Mouse (Mus musculus) left cerebral cortex, adult 8-10 months (tissue): ENCODE measurements around the gene Tcn2. TPM values are rescaled to one million over a fixed set of nuclear protein-coding genes. Genes with fewer than 3 reads are reported as not detected.
"Not testable (repeated sequence)": the region's sequence is repeated elsewhere in the genome, so short reads cannot be mapped to it uniquely, and the experiment has no call there.

Experiments
- DNase-seq, 2 experiments: peaks; one replicate each; pipeline ENCODE4 v3.0.0; 2022; ENCODE audit warnings: low spot score in 2 of 2
- total RNA-seq, 4 experiments: library from RNA; stranded (reverse); gene quantifications; 2 replicates each; pipeline ENCODE4 v1.2.4; 2022

Tcn2 gene
- total RNA-seq, 4 experiments from 2014 or later: 17.0 to 37.4 (median 23.1) TPM

DNA sequence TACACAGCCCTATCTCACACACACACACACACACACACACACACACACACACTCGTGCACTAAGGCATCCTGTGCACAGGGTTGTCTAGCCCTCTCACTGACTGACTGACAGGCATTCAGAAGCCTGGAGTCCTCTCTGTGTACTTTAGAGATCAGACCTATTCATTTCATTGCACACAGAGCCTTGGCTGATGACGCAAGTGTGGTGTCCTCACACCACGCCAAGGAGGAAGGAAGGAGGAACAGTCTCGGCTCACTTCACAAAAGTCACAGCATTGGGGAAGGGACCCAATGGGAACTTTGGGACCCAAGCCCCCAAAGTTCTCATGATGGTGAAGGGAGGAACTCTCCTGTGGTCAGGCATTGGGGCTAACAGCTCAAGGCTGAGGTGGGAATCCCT is 1.9 kb downstream of the Tcn2 start:
- DNase-seq: no peak

DNA sequence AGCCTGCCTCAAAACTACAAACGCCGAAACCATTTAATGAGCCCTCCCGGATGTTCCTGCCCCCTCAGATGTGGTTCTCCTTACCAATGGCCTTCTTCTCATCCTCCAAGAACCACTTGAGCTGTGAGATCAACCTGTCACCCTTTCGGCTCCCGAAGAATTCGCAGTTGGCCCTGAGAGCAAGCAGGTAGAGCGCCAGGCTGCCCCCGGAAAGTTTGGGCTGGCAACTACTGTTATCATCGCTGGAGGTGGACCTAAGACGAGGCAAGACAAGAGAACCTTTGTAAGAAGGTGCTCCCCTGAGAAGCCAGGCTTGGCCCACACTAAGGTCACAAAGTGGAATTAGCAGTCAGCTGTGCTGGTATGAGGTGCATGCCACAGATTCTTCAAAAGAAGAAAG is 6.0 kb downstream of the Tcn2 start:
- DNase-seq: peak in 1 of 2 experiments; percentile 3

GRCm38 (mm10) chr11:3922731-3923130 is 9.2 kb downstream of the Tcn2 start:
- no peak for DNase-seq

GRCm38 (mm10) chr11:3922115-3922514 is 9.8 kb downstream of the Tcn2 start:
- no peak for DNase-seq

- DNase-seq: no peak
Observed at GRCm38 (mm10) chr11:3921281-3921850, 10.6 kb downstream of the Tcn2 start.

DNA sequence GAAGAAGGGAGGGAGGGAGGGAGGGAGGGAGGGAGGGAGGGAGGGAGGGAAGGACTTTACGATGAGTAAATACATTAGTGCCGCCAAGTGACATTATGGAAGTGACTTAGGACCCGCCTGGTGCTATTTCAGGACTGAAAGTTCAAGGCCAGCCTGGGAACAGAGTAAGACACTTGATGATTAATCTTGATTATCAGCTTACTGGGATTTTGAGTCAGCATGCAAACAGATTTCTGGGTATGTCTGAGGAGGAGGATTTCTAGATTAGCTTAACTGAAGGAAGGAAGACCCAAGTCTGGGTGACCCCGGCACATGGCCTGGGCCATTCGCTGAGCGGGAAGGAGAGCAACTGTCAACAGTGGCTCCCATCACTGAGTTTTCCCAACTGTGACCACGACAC is 11.5 kb downstream of the Tcn2 start:
- DNase-seq: no peak

- no peak for DNase-seq
Observed at GRCm38 (mm10) chr11:3918738-3919137, 13.2 kb downstream of the Tcn2 start.

DNA sequence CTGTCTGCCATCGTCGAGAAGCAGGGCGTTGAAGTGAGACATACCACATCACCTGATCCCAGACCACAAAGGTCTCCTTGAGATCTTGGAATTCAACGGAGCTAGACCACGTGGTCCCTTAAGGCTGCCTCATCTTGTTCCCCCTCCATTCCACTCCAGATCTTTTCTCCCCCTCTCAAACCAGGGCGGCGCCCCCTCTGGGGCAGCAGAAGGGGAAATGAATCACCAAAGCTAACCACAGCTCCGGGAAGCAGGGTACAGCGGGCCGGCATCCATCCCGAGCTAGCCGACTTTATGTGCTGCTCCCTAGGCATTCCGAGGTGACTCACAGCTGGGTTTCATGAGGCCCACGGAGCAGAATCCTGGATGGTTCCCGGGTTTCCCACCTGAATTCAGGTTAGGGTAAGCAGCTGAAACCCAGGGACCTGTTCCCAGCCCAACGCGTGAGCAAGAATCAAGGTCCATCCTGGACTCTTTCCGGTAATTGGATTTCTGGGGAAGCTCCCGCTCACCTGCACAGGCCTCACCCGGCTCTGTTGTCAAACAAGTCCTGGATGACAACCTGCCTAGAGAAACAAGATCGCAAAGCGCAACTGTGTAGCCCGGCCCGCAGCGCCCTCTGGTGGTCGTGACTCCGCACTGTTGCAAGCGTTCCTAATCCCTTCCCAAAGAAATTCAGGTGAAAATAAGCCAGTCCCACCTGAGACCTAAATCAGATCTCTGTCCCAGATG is 17.7 kb downstream of the Tcn2 start, which contains the start of gene Slc35e4:
TSS of gene Slc35e4 (minus strand) at position 556 of the 732 bp plus-strand sequence.
- peak in 1 of 2 experiments; percentile 88 for DNase-seq

- peak; percentile 84 to 94 for DNase-seq
Observed at GRCm38 (mm10) chr11:3913316-3914108, 18.4 kb downstream of the Tcn2 start.

DNA sequence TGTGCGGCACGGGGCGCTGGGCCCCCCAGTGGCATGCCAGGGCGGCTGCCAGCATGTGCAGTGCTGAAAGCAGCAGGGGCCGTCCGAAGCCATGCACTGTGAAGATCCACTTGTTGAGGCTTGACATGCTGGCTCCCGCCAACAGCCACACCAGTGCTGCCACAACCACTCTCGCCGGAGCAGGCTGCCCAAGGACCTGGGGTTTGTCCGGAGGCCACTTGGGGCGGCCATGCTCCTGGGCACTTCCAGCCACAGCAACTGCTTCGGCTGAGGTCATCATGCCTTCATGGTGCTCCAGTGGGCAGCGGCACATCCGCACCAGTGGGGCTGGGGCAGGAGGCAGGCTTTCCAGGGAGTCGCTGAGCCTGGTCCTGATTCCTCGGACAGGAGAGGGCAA is 19.1 kb downstream of the Tcn2 start:
- DNase-seq: no peak

GRCm38 (mm10) chr11:3912100-3912874 is 19.7 kb downstream of the Tcn2 start:
- DNase-seq: no peak

DNA sequence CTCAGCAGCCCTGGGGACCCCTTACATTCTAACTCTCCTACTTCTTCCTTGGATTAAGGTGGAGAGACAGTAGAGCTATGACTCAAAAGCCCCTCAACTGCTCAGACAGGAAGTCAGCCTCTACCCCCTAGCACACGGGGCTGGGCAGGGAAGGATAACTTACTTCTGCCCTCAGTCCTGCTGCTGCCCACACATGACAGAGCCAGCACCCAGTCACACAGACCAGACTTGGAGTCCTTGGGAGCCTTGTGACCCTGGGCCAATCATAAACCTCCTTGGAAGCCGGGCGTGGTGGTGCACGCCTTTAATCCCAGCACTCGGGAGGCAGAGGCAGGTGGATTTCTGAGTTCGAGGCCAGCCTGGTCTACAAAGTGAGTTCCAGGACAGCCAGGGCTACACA is 20.5 kb downstream of the Tcn2 start:
- DNase-seq: not testable (repeated sequence)

GRCm38 (mm10) chr11:3910513-3911310 is 21.2 kb downstream of the Tcn2 start:
- DNase-seq: no peak

DNA sequence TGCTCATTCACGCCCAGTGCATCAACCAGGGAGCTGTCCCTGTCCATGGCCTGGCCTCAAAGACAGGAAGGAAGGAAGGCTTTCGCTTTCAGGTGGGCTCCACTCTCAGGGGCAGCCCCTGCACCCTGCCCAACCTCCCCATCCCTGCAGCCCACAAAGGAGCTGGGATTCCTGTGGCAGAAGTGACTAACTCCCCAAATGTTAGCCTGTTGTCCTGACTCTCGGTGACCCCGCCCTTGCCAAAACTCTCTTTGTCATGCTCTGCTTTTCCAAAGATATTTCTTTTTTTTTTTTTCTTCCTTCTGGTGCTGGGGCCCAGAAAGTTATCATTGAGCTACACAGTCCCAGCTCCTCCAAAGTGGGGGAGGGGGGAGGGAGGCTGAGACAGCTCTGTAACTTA is 22.7 kb downstream of the Tcn2 start:
- DNase-seq: no peak

DNA sequence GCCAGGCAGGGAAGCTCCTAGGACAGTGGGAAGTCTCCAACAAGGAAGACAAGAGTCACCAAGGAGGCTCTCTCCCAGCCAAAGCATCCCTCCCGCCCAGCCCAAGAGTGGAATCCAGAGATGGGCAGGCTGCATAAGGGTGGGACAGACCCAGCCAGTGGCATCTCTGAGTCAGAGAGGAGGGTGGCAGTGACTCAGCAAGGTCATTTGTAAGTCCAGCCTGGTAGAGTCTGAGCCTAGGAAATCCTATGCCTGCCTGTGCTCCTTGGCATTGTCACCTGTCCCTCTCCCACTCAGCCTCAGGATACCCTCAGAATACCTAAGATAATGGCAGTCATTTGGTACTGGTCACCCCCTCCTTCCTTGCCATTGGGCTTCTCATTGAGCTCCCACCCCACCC is 26.5 kb downstream of the Tcn2 start:
- no peak for DNase-seq

DNA sequence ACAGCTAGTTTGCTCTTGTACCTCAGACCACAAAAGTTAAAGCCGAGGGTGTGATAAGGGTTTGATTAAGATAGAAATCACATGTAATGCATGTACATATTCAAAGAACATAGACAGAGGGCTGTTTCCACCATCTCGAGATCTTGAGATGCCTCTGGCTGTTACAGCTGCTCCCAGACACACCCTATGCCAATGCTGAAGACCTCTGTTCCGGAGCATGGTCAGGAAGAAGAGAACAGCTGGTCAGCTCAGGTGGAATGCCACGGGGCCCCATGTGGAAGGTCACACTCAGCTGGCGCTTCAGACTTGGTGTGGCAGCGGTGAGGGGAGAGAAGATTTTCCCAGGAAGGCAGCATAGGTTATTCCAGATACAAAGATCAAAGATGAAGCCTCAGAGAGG is 27.3 kb downstream of the Tcn2 start:
- DNase-seq: no peak

GRCm38 (mm10) chr11:3903046-3903445 is 28.9 kb downstream of the Tcn2 start:
- DNase-seq: peak in 1 of 2 experiments; percentile 76

DNA sequence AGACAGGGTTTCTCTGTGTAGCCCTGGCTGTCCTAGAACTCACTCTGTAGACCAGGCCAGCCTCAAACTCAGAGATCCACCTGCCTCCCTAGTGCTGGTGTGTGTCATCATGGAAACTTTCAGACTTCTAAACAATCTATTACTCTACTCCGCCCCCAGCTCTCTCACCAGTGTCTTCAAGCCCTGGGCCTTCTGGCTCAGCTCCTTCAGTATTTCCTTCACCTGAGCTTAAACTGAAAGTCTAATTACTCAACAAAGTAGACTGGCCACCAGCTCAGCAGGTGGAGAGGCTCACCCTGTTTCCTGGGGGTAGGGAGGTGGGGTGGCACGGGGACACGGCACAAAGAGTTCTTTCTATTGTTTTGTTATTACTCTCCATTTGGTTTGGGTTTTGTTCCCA is 29.4 kb downstream of the Tcn2 start:
- no peak for DNase-seq

DNA sequence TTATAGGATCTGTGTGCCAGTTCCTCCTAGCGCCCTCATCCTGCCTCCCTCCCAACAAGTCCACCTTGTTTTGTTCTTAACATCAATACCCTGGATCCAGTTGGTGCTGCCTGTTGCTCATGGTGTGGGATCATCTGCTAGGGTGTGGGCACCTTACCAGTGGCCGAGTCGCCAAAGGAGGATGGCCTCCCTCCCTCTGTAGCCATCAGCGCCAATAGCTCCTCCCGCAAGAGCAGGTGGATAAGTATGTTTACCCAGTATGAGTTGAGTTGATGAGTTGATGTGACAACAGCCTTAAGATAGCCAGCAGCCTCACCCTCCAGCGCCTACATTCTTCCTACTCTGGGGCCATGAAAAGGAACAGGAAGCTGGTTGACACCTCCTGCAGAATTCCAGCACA is 31.7 kb downstream of the Tcn2 start:
- DNase-seq: no peak

DNA sequence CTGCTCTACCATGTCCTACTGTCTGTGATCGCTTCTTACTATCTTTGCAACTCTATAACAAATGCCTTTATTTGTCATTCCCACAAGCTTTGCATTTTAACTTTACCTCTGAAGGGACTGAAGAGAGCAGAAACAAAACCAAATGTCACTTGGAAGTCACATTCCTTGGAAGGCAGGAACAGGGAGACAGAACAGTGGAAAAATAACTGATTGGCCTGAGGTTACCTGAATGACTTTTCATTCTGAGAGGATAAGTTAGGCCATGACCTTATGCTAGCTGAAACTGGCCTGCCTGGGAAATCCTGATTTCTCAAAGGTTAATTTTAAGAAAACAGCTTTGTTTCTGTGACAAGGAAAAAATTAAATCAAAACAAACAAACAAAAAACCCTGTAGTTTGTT is 36.0 kb downstream of the Tcn2 start:
- DNase-seq: no peak

- no peak for DNase-seq
Observed at GRCm38 (mm10) chr11:3895458-3895857, 36.5 kb downstream of the Tcn2 start.
